In genomic region chr9:117066502-117066901, GRCm38 (mm10) we compare ENCODE assay signal across 1 mouse cellular context.
TF ChIP-seq lines count a peak whose summit lies in the region.

No protein-coding gene starts in this region.

TF ChIP-seq in MEL, 35 proteins besides CTCF, POLR2A, EP300 and RAD21 (continued from another document):
- TF ChIP-seq POLR2AphosphoS5 (IDR thresholded peaks at IDR 0.05; ENCODE audit: borderline replicate concordance, low read depth, low read length) = no peak
- TF ChIP-seq POLR2AphosphoS2 (IDR thresholded peaks at IDR 0.05; ENCODE audit: low read length) = no peak
- no peak for TF ChIP-seq MAX (IDR thresholded peaks at IDR 0.05; ENCODE audit: low read length)
- no peak for TF ChIP-seq MAFK (IDR thresholded peaks at IDR 0.05; ENCODE audit: borderline replicate concordance, low read depth, low read length)
- TF ChIP-seq E2F4 (IDR thresholded peaks at IDR 0.05; ENCODE audit: borderline replicate concordance, low read depth, low read length) = no peak
- TF ChIP-seq ZC3H11A (IDR thresholded peaks at IDR 0.05; ENCODE audit: low read depth, low read length) = 0 out of 2 replicates have a peak, but pooled peaks have one; percentile 0
- peak; percentile 14; the same call in 1 of the 2 replicates for TF ChIP-seq SMC3 (IDR thresholded peaks at IDR 0.05; ENCODE audit: low read depth, low read length)
